Mouse (Mus musculus) mesoderm, embryonic 11.5 days (tissue): Measurements from ENCODE around the gene Timm8a1.

ENCODE experiments used
- DNase-seq: peaks from one replicate; pipeline ENCODE4 v3.0.0-alpha.2; 2012; ENCODE audit warnings: low read depth, low spot score

The Timm8a1 gene

DNA sequence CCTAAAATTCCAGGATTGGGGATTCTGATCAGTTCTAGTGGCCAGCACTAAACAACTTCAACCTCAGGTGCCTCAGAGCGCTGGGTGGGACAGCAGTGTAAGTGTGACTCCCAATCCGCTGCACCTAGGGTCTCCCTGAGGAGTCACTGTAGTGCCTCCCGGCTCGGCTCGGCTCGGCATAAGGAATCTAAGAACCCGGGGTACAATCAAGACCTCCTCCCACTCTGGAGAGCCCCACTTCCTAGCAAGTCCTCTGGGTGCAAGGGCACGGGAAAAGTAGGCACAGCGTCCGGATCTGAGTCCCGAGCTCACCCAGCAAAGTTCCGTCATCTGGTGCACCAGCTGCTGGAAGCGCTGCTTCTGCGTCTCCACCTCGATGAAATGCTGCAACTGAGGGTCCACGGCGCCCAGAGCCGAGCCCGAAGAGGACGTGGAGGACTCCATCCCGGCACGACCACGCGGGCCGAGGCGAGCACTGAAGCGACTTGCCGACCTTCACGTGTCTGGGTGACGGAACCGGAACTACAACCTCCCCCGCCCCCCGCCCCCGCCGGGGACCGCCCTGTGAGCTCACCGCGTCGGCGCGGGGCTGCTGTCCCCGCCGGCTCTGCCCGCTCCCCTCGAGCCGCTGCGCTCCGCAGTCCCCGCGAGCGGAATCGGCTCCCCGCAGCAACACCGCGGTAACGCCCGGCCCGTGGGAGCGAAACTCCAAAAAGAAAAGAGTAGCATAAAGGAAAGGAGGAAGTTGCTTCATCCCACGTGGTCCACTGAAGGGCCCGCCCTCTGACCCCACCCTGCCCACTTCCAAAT is at the start of gene Timm8a1:
Gene Timm8a1 (minus strand): TSS at position 721 of the 810 bp plus-strand sequence.
- peak; percentile 51 for DNase-seq

- no peak for DNase-seq
Measured at GRCm38 (mm10) chrX:134589836-134590235, 48.2 kb upstream of the Timm8a1 start.

DNA sequence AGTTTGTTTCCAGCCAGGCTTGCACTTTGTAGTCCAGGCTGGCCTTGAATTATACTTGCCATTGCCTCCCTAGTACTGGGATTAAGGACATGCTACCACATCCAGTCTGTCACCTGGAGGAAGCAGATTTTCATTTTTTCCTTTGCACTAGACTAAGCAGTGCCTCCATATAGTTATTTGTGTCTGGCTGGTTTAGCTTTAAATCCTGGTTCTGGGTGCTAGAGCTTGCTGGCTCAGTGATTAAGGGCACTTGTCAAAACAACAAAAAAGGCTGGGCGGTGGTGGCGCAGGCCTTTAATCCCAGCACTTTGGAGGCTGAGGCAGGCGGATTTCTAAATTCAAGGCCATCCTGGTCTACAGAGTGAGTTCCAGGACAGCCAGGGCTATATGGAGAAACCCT is 47.3 kb upstream of the Timm8a1 start:
- no peak for DNase-seq

GRCm38 (mm10) chrX:134588261-134588660 is 46.6 kb upstream of the Timm8a1 start:
- no peak for DNase-seq

DNA sequence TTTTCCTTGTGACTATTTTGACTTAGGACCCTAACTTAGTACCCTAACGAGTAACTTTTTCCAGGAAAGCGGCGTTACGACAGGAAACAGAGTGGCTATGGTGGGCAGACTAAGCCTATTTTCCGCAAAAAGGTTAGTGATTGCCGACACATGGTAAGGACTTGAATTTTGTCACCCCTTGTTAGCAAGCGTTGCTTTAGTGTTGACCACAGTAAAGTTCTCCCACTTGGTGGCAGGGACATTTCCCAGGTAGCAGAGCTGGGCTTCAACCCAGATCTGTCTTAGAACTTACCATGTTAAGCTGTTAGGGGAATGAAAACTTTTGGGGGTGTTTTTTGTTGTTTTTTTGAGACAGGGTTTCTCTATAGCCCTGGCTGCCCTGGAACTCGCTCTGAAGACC is 44.8 kb upstream of the Timm8a1 start:
- no peak for DNase-seq

DNA sequence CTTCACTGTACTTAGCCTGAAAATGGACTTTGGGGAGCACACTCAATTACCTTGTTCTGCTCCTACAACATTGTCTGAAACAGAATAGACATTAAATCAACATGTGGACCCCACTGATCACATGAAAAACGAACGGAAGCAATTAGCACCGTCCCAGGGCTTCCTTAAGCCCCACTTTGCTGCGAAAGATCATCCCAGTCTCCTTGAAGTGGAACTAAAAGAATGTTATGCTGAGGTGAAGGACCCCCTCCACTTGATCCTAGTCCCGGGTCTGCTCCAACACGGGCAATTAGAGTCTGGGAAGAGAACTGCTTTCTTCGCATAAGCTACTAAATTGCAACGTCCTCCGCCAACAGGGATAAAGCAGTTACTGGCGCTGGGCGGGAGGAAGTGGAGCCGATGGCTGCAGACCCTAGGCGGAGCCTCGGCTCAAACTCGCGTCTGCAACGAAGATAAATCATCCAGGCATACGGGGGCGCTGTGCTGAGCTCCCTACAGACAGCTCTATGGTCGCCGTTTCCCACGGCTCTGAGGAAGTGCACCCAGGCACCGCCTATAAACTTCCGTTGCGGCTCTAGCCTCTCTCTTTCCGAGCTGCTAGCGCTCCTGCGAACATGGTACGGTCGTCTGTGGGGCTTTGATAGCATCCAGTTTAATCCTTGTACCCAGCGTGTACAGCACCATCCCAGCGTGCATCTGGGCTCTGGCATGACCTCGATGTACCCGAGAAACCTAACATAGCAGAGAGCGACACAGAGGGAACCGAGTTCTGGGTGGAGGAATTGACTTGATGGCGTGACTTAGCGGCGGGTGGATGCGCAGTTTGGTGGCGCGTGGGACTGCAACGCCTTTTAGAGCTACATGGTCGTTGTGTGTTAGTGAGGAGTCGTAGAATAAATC is 43.7 kb upstream of the Timm8a1 start, which contains the start of gene Rpl36a:
Gene Rpl36a (plus strand): TSS at position 552 of the 900 bp plus-strand sequence.
- DNase-seq, result peak; percentile 94

DNA sequence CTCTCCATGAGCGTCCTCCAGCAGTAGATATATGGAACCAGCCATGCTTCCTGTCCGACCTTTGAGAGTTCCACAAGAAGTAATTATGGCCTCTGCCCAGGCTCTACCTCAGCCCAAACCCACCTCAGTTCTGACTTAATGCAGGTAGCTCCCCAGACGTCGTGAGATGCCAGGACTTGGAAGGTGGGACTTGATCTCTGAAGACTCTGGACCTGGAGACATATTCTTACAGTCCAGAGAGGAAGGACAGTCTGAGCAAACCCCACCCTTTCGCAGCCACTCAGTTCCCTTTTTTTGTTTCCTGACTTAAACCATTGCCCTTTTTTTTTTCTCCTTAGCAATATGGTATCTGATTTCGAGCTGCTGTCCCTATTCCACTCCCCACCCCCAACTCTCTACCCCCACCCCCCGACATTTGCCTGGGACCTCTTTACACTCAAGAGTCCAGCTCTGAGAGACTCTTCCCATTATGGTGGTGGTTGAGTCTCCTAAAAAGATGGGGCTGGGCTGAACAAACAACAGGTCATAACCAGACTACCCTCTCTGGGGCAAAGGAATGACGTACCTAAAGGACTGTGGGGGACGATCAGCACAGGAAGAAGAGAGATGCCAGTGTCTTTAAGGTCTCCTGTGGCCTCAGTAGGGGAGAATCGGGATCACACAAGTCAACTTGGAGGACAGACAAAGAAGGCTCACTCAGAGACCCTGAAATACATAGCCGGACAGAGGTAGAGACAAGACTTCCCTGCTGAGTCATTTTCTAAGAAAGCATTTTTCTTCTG is 41.4 kb upstream of the Timm8a1 start, which contains the start of gene Btk:
Gene Btk (minus strand): TSS at position 683 of the 782 bp plus-strand sequence.
- no peak for DNase-seq

GRCm38 (mm10) chrX:134582270-134582669 is 40.6 kb upstream of the Timm8a1 start:
- DNase-seq, result no peak

DNA sequence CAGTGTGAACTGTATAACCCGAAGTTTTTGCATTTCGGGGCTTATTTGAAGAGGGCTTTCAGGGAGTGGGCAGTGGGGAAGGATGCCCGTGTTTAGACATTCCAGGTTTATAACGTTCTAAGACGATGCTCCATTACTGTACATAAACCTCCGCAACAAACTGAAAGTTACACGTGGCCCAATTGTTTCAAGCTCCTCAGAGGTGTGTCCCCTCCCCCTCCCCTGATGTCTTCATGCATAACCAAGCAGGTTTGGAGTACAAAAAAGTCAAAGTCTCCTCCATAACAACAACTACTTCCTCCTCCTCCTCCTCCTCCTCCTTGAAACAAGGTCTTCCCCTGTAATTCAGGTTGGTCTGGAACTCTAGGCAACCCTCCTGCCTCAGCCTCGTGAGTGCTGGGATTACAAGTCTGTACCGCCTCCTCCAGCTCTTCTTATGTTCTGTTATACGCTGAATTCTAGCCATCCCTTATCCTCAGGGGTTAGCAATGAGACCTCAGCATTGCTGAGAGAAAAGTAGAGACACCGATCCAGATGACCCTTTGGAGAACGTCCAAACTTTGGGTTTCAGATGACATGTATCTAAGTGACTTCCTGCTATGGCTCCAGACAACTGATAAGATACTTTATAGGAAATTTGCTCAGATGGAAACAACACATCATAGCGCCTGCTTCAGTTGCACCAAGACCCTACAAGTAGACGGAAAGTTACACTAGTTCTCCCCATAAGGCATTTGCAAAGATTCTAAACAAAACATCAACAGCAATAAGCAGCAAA is 39.1 kb upstream of the Timm8a1 start:
- DNase-seq, result no peak

DNA sequence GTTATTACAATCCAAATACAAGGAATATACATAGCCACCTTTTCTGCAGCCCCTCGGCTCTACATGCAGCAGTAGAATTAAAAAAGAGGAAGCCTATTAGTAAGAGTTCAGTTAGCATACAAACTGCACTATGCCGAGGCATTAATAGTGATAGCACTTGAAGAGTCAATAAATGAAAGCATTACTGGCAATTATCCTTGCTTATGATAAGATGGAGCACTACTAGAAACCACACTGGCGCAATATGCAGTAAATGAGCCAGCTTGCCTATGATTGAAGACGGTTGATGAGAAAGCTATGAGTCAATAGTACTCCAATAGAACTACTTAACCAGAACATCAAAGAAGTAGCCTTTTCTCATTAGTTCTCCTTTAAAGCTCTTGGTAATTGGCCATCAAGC is 36.2 kb upstream of the Timm8a1 start:
- DNase-seq, result no peak

- DNase-seq, result no peak
Measured at GRCm38 (mm10) chrX:134566536-134567222, 25.0 kb upstream of the Timm8a1 start.

DNA sequence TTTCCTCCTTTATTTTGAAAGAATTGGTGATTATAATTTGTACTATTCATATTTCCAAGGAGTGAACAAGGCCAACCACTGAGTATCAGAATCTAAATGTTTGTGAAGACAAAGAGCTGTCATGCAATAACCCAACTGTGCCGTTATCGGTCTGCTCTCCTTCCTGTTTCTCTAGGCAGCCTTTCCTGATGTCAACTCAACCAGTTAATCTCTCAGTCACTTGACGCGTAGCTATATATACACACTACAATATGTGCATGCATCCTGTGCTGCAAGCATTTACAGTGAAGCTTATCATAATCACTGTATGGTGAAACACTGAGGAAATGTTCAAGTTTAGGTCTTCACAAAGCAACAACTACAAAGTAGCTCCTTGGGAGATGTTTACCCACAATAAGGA is 22.7 kb upstream of the Timm8a1 start:
- DNase-seq, result no peak

DNA sequence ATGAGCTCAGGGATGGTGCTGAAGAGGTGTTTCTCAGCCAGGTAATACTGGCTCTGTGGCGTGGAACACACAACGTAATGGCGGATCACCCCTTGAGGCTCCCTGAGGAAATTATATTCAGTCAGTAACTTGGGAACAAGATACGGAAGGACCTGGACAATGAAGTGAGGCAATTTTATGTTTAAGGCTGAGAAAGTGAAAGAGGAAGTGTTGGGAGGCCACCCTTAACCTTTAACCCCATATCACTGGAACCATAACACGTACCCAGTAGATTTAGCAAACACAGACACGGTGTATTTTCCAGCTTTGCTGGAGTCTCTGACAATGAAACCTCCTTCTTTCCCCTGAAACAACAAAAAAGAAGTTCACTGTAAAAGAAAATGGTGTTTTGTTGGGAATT is 12.8 kb upstream of the Timm8a1 start:
- DNase-seq, result no peak

DNA sequence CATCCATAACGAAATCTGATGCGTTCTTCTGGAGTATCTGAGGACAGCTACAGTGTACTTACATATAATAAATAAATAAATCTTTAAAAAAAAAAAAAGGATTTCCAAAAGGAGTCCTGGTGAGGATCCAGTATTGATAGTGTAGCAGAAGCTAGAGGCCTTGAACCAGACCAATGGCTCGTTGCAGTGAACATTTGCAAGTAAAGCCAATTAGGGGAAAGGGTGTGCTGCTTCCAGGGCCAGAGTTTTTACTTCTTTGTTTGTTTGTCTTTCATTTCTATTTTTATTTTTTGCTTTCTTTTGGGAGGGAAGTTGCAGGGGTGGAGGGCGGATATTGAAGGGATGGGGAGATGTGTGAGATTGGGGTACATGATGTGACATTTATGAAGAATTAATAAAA is 11.7 kb upstream of the Timm8a1 start:
- no peak for DNase-seq

DNA sequence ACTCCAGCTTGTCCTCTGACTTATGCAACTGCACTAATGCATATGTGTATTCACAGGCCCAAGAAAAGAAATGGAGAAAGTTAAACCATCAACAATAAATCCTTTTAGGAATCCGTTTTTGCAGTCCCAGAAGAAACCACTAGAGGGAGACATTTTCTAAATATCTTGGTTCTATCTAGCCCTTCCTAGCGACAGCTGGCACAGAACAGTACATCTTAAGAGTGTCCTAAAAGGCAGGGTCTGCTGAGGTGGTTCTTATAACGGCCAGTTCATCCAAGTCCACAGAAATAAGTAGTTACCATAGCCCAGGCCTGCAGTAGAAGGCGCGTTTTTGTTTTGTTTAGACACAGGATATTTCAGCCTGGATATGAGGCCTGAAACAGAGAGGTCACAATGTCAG is 9.2 kb upstream of the Timm8a1 start:
- peak; percentile 64 for DNase-seq

GRCm38 (mm10) chrX:134547330-134547729 is 5.7 kb upstream of the Timm8a1 start:
- no peak for DNase-seq

- no peak for DNase-seq
Measured at GRCm38 (mm10) chrX:134541955-134542308, 267 bp upstream of the Timm8a1 start.

GRCm38 (mm10) chrX:134540414-134541135 is 1.1 kb downstream of the Timm8a1 start:
- peak; percentile 5 for DNase-seq

DNA sequence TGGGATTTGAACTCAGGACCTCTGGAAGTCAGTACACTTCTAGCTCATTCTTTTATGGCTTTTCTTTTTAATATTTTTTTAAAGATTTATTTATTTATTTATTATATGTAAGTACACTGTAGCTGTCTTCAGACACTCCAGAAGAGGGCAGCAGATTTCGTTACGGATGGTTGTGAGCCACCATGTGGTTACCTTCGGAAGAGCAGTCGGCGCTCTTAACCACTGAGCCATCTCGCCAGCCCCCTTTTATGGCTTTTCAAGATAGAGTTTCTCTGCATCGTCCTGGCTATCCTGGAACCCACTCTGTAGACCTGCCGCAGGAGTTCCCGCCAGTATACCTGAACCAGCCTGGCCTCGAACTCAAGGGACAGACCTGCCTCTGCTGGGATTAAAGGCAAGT is 1.9 kb downstream of the Timm8a1 start:
- DNase-seq, result peak; percentile 1

GRCm38 (mm10) chrX:134533346-134533745 is 8.3 kb downstream of the Timm8a1 start:
- DNase-seq, result no peak
